Mouse (Mus musculus) monocyte, adult 5-6 weeks (primary cell): Measurements from ENCODE around the gene Usp4. TPM values are rescaled to one million over a fixed set of nuclear protein-coding genes. Genes with fewer than 3 reads are reported as not detected.

ENCODE experiments used
- ATAC-seq: fragments of 153-309, 156-312 bp; replicated peaks from 2 replicates; pipeline ENCODE4 v1.8.0; 2017; ENCODE audit warnings: mild to moderate bottlenecking; ENCODE audit not compliant: low TSS enrichment, insufficient number of reproducible peaks, severe bottlenecking, poor library complexity, low FRiP score
- total RNA-seq: library from RNA; stranded (forward); fragments of 200-1000, 200-491, 200-594 nt; gene quantifications from 3 replicates; pipeline ENCODE4 v1.2.3, GENCODE M21; 2017

The Usp4 gene
- total RNA-seq, 1 experiment from 2014 or later: 114 TPM

DNA sequence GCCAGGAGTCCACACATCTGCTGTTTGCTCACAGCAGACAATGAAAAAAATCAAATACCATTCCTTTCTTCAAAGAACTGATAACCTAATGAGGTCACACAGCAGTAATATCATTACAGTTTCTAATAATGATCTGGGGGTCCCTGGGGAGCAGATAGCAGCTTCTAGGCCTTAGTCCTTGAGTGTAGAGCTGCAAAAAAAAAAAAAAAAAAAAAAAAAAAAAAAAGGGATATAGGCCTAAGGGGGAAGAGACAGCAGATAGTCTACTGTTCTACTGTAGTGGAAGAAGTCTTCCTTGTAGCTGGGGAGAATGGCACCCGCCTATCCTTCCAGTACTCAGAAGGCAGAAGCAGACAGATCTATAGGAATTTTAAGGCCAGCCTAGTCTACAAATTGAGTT, 47.8 kb downstream of the Usp4 start:
- ATAC-seq: no peak

DNA sequence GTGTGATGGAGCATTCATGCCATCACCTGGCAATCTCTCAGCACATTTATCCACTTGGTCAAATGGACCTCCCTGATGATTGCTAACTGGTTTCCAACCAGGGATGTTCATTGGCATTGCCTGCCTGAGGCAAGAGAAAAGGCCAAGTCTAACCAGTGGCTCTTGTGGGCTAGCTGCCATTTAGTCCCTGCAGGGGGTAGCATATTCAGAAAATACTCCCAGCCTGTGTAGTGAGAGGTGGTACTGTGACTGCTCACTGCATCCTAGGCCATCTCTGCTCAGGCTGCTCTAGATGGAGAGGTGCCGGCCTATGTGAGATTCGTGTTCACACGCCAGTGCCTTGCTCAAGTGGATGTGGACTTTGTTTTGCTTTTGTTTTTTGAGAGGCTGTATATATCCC, 50.7 kb downstream of the Usp4 start:
- ATAC-seq: no peak

DNA sequence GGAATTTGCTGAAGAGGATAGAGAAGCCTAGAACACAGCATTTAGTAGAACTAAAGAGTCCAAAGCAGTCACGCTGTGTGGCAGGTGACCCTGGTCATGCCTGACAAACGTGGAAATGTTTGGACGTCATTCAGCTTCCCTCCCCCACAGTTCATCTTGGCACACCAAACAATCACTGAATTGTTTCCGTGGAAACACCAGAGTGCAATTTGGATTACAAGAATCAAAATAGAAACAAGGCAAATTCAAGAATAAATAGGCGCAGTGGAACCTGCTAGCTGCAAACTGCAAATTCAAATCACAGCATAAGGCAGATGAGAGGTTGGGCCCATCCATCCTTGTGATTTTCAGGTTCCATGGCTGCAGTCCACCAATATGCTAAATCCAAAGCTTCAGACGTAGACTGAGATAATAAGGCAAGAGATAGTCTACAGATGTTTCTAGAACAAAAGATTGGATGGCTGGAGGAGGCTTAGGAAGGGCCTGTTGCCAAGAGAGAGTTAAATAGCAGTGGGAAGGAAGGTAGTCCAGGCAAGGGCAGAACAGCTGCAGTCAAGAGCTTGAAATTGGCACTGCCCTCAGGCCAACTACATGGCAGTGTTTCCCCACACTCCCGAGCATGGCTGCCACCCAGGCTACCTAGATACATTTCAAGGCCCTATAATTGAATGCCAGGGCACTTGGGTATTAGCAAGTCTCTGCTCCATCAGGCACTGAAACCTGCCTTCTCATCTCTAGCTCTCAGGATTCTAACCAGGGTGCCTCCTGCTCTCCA, 53.7 kb downstream of the Usp4 start:
- ATAC-seq: no peak

DNA sequence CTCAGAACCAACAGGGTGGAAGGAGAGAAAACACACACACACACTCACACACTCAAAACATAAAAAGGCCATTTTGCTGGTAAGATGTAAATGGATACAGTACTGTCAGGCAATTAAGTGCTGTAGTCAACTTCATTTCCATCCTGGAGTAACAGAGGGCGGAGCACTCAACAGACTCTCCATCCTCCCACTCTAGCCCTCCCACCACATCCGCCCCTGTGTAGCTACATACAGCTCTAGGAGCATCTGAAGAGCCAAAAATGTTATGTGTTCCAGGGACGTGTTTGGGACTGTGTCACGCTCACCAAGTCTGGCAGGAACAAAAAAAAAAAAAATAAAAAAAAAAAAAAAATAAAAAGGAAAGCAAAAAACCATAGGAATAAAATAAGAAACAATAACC, 55.4 kb downstream of the Usp4 start:
- no peak for ATAC-seq

DNA sequence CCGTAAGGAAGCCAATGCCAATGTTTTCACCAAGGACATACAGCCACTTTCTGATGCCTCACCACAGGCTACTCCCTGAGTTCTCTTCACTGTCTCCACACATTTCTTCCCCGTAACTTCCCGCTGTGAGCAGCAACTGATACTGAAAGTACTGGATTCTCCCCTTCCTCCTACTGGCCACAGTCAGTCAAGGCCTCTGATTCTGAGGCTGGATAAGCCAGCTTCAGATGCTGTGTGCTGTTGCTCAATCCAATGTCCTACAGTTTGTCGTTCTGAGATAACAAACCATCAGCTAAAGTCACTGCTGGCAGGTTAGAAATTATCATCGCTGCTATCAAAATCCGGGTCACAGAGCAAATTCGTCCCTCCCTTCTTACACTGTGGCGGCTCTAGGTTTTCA, 56.8 kb downstream of the Usp4 start:
- no peak for ATAC-seq

DNA sequence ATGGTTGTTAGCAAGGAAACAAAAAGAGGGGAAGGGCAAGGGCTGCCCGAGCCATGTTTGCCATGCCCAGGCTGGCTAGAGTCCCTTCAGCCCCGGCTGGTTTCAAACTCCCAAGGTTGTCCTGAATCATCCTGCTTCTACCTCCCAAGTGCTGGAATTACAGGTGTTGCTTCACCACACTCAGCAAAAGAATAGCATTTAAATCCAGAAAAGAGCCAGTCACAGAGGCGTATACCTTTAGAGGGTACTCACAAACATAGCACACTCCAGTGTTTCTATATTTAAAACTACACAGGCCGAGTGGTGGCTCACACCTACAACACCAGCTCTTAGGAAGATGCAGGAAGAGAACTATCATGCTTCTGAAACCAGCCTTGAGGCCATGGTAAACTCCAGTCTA, 61.9 kb downstream of the Usp4 start:
- no peak for ATAC-seq

DNA sequence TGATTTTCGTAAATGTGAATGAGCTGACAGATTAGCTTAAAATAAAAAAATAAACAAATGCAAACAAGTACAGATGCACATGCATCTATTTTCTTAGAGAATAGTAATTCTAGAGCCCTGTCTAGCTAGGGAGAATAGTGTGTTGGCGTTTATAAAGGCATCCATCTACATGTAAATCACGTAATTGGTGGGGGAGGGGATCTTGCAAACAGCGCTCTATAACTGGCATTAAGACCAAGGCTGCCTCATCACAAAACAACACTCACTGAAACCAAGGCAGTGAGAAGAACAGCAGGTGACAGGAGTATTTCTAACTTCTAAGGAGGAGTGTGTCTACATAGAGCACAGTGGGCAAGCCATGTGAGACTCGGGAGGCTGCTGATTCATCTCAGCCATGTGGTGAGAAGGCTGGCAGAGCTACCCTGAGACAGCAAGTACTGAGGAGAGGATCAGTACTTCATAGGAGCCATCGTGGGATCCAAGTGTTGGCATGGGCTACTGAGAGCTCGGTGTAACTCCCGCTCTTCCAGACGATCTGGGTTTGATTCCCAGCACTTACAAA, 63.8 kb downstream of the Usp4 start:
- no peak for ATAC-seq

DNA sequence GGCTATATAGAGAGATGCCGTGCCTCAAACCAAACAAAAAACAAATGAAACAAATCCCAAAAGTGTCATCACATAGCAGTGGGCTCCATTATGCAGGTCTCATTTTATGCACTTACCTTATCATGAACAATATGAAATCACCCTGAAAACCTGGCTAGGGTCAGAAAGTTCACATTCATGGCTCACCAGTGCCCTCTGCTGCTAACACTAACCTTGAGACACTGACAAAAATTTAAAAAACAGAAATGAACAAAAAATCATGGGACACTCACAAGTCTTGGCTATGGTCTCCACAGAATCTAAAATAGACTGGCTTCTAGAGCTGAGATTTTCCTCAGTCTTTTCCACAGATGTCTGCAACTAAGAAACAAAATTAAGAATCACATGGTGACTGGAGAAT, 64.6 kb downstream of the Usp4 start:
- no peak for ATAC-seq

DNA sequence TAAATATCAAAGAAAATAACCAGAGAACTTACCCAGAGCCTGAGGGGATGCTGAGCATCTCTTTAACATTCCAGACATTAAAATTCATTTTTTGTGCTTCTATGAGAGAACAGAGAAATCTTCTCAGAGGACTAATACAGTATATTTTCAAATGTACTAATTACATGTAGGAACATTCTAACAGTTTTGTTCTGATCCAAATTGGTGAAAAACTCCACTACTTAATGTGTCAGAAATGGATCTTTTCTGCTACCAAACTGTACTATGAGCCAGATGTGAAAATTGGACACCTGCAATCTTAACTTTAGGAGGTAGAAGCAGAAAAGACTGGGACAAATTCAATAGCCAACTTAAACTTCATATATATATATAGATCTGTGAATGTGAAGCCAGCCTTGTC, 80.7 kb downstream of the Usp4 start, which contains the start of gene Ccdc36:
Gene Ccdc36, minus strand, starts transcription at position 101 of the 400 bp plus-strand sequence.
- no peak for ATAC-seq

DNA sequence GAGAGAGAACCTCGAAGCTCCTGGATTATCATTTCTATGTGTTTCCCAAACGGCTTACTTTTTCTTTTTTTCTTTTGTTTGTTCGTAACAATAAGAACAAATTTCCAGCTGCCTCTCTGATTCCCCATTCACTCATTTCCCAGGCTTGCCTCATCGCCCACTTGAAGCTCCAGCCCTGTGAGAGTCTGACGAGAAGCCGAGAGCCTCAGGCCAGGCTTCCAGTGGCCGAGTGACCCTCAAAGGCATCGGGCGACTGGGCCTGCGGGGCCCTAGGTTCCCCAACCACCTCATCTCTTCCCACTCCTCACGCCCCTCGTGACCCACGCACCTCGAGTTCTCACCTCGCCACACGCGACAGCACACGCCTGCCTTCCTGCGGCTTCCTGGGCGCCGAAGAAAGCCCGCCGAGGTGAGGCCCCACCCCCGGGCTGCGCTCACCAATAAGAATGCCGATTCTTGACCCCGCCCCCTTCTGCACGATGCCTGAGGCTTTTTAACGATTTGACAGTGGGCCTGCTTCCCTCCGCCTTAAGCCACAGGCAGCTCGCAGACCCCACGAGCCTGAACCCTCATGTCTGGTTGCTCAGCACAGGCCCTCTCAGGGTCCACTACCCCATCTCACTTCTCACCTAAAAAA, 83.9 kb downstream of the Usp4 start:
- ATAC-seq: no peak

DNA sequence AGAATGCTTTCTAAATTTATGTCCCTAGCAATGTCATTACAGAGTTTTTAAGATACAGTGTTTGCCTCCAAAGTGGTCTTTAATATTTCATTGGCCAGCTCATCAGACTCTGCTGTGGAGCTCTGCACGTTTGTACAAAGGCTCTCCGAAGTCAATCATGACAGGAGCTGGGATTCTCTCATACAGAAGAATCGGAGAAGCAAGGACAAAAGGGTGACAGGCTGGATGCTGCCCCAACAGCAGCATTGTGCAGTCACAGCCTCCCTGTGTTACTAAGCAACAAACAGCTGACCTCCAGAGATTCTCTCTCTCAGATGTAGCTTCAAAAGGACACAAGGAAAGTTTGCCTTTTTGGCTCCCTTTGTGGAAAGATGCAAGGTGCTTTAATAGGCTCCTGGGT, 88.5 kb downstream of the Usp4 start, which contains the start of gene BC048562:
Gene BC048562, plus strand, starts transcription at position 301 of the 400 bp plus-strand sequence.
- no peak for ATAC-seq

DNA sequence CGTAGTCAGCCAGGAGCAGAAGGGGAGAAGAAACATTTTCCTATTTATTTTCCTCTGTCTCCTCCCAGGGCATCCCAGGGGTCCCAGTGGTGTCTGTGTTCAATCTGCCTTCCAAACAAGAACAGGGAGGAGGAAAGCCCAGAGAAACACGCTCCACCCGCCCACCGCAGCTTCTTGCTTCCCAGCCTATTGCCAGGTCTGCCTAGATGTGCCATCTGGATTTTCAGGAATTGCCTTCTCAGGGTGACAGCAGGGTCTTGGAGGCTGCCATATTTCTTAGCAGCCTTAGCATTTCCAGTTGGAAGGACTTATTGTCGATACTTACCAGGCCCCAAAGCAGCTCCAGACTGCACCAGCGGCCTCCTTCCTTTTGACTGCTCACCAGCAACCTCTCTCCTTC, 91.5 kb downstream of the Usp4 start:
- no peak for ATAC-seq

DNA sequence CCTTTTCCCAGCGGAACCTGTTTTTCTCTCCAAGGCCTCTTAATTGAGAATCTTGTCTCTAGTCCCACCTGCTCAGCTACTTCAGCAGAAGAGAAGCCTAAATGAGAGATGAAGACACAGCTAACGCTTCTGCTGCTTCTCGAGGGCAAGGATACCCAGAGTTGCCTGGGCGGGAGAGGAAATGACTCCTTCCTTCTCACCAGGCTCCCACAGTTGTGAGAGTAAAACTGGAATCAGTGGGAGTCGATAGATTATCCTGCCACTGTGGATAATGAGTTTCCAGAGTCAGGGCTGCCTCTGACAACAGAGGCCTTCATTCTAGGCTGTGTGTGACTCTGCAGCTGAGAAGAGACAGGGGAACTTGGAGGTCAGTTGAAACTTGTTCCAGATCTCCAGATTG, 92.8 kb downstream of the Usp4 start:
- no peak for ATAC-seq

DNA sequence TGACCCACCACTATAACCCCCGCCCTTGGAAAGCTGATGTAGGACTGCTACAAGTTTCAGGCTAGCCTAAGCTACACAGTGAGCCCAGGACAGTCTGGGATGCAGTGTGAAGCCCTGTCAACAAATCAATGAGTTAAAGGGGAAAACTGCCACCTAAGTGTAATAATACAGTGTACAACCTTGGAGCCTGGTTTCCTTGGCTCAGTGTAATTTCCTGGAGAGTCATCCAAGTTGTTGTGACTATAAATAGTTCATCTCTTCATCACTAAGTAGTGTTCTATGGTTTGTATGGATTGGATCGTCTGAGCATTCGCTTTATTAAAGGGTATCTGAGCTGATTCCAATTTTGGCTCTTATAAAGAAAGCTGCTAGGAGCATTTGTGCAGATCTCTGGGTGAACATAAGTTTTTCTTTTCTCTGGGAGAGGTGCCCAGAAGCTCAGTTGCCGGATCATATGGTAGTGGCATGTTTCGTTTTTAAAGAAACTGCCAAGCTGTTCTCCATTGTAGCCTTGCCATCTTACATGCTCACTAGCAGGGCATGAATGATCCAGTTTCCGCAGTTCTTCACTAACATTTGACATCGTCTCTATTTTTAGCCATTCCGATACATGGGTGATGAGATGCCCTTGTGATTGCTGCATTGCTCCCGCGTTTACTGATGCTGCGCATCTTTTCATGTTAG, 93.7 kb downstream of the Usp4 start:
- no peak for ATAC-seq

Other genes with a start within 250 kb of the Usp4 start
- gene Bsn, start 157.5 kb upstream of the Usp4 start, total RNA-seq: under 0.01 to 1.2 TPM in 2 of 3 replicates, not detected in the other
- gene Dag1, start 83.9 kb upstream of the Usp4 start, total RNA-seq: 3.2 to 5.7 TPM (median 5.0 TPM) in 3 replicates
- gene Nicn1, start 57.4 kb upstream of the Usp4 start, total RNA-seq: 1.1 to 1.9 TPM (median 1.6 TPM) in 3 replicates
- gene Amt, start 51.0 kb upstream of the Usp4 start, total RNA-seq: 0.57 to 1.1 TPM in 2 of 3 replicates, not detected in the other
- 777 to 880 TPM (median 867 TPM) in 3 replicates for gene Rhoa, start 41.7 kb upstream of the Usp4 start, total RNA-seq
- gene Tcta, start 41.7 kb upstream of the Usp4 start, total RNA-seq: 9.4 to 19.9 TPM (median 16.0 TPM) in 3 replicates
- 1,210 to 1,931 TPM (median 1,658 TPM) in 3 replicates for gene Gpx1, start 8.9 kb upstream of the Usp4 start, total RNA-seq
- 3.5 to 8.4 TPM (median 4.9 TPM) in 3 replicates for gene 1700102P08Rik, start 45.0 kb downstream of the Usp4 start, total RNA-seq
- gene Ccdc36, start 80.6 kb downstream of the Usp4 start, total RNA-seq: not detected in 3 replicates
- not detected in 3 replicates for gene BC048562, start 88.6 kb downstream of the Usp4 start, total RNA-seq
- gene Ccdc71, start 112.7 kb downstream of the Usp4 start, total RNA-seq: 12.6 to 19.5 TPM (median 14.1 TPM) in 3 replicates
- 0.48 to 0.97 TPM in 2 of 3 replicates, not detected in the other for gene Klhdc8b, start 113.7 kb downstream of the Usp4 start, total RNA-seq
- not detected in 3 replicates for gene Lamb2, start 131.9 kb downstream of the Usp4 start, total RNA-seq
- gene Usp19, start 142.7 kb downstream of the Usp4 start, total RNA-seq: 39.9 to 81.2 TPM (median 50.5 TPM) in 3 replicates
- 129 to 159 TPM (median 133 TPM) in 3 replicates for gene Qars, start 159.9 kb downstream of the Usp4 start, total RNA-seq
- gene Qrich1, start 169.0 kb downstream of the Usp4 start, total RNA-seq: 169 to 180 TPM (median 176 TPM) in 3 replicates
- gene Impdh2, start 212.4 kb downstream of the Usp4 start, total RNA-seq: 62.6 to 85.5 TPM (median 75.7 TPM) in 3 replicates
- 8.3 to 13.4 TPM (median 8.5 TPM) in 3 replicates for gene Ndufaf3, start 219.6 kb downstream of the Usp4 start, total RNA-seq
- 30.3 to 61.1 TPM (median 44.8 TPM) in 3 replicates for gene Dalrd3, start 222.0 kb downstream of the Usp4 start, total RNA-seq
- gene Wdr6, start 230.9 kb downstream of the Usp4 start, total RNA-seq: 3.6 to 11.4 TPM (median 5.8 TPM) in 3 replicates
- gene P4htm, start 249.8 kb downstream of the Usp4 start, total RNA-seq: 0.75 to 2.6 TPM (median 0.87 TPM) in 3 replicates